Mouse (Mus musculus) forebrain, embryonic 14.5 days (tissue): ENCODE measurements around the gene Gpx4. TPM values are rescaled to one million over a fixed set of nuclear protein-coding genes. Genes with fewer than 3 reads are reported as not detected.

Experiments used
- ATAC-seq: fragments of 200-750 bp; cut with Nextera tagmentation; 2 replicates; pipeline ENCODE4 v1.8.0; 2017; ENCODE audit warnings: mild to moderate bottlenecking, moderate library complexity
- DNase-seq: peaks from one replicate; pipeline ENCODE4 v3.0.0-alpha.2; 2015; ENCODE audit warnings: low spot score
- H3K27ac ChIP-seq: fragments of 300-500 bp; sonication (generic); 2 replicates; pipeline ENCODE4 v1.5.1; 2014; ENCODE audit warnings: low read depth, mild to moderate bottlenecking, control low read depth, low read length, moderate library complexity
- H3K27me3 ChIP-seq: fragments of 300-500 bp; sonication (generic); replicated peaks from 2 replicates; pipeline ENCODE4 v1.6.1; 2014; ENCODE audit warnings: low read length, control low read depth, mixed read lengths; ENCODE audit not compliant: control insufficient read depth, insufficient read depth
- H3K36me3 ChIP-seq: fragments of 300-500 bp; sonication (generic); 2 replicates; pipeline ENCODE4 v1.6.1; 2014; ENCODE audit warnings: low read length, control low read depth; ENCODE audit not compliant: control insufficient read depth, insufficient read depth
- H3K4me1 ChIP-seq: fragments of 300-500 bp; sonication (generic); 2 replicates; pipeline ENCODE4 v1.6.1; 2014; ENCODE audit warnings: antibody characterized with exemption, low read length, control low read depth; ENCODE audit not compliant: control insufficient read depth, insufficient read depth
- H3K4me2 ChIP-seq: fragments of 300-500 bp; sonication (generic); 2 replicates; pipeline ENCODE4 v1.6.1; 2014; ENCODE audit warnings: mild to moderate bottlenecking, control low read depth, low read length
- H3K4me3 ChIP-seq: fragments of 300-500 bp; sonication (generic); 2 replicates; pipeline ENCODE4 v1.5.1; 2014; ENCODE audit warnings: low read depth, low read length, control low read depth
- H3K9ac ChIP-seq: fragments of 300-500 bp; sonication (generic); 2 replicates; pipeline ENCODE4 v1.6.1; 2014; ENCODE audit warnings: mild to moderate bottlenecking, low read length, control low read depth, moderate library complexity
- H3K9me3 ChIP-seq: fragments of 300-500 bp; sonication (generic); replicated peaks from 2 replicates; pipeline ENCODE4 v1.6.1; 2016; ENCODE audit warnings: low read length, control low read depth, mixed read lengths; ENCODE audit not compliant: control insufficient read depth
- WGBS: fragments of 180-500 bp; shearing (Covaris S2); extraction: QIAGEN DNeasy Blood & Tissue Kit; methylation state at CpG from one replicate; pipeline ENCODE4 v1.1.7; 2014; 5-methylcytosine and 5-hydroxymethylcytosine counted together
- polyA plus RNA-seq: library from polyadenylated mRNA; unstranded; fragments of >200 nt; fragmentation: Nextera tagmentation; extraction: Ambion mirVana; gene quantifications from 2 replicates; pipeline ENCODE4 v1.2.1, GENCODE M21; 2014

The Gpx4 gene
- polyA plus RNA-seq, 1 experiment from 2014 or later: 632 TPM

DNA sequence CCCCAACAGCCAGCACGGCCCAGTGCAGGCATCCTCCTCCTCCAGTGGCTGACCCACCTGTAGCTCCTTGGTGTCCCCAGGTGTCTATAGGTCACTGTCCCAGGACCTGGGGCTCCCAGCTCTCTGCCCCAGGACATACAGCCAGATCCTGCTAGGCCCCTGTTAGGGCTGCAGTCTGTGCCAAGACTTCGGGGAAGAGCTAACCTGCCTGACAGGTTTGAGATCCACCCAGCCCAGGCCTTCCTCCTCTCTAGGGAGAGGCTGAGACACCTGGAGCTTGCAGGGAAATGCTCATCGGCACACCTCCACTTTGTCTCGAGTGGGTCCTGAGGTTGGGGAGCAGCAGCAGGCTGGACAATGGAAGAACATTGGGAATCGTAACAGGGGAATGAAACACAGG is 59.0 kb downstream of the Gpx4 start:
- H3K27me3 ChIP-seq: no peaks in the 10 kb centered on the region
- no peak overlapping the region for H3K4me3 ChIP-seq
- ATAC-seq (no peak), DNase-seq (no peak)
- no peak overlapping the region for H3K27ac ChIP-seq
- H3K9ac ChIP-seq: no peak overlapping the region
- peaks cover 10% of the 10 kb centered on the region for H3K4me1 ChIP-seq
- 73% methylated on average over 5 of the region's 5 CpGs for WGBS
- H3K36me3 ChIP-seq: no peaks in the 10 kb centered on the region
- H3K9me3 ChIP-seq: no peaks in the 10 kb centered on the region
- no peak overlapping the region for H3K4me2 ChIP-seq

Other genes with a start within 250 kb of the Gpx4 start
- 0.41 and 0.51 TPM in 2 replicates for gene Misp, start 226.2 kb upstream of the Gpx4 start, polyA plus RNA-seq
- gene Ptbp1, start 192.7 kb upstream of the Gpx4 start, polyA plus RNA-seq: 98.2 and 109 TPM in 2 replicates
- gene Prtn3, start 172.7 kb upstream of the Gpx4 start, polyA plus RNA-seq: 16.9 and 17.1 TPM in 2 replicates
- 224 and 298 TPM in 2 replicates for gene Plppr3, start 172.5 kb upstream of the Gpx4 start, polyA plus RNA-seq
- gene Elane, start 160.9 kb upstream of the Gpx4 start, polyA plus RNA-seq: 0.36 TPM in 1 of 2 replicates, not detected in the other
- not detected in 2 replicates for gene Cfd, start 156.3 kb upstream of the Gpx4 start, polyA plus RNA-seq
- 40.5 and 47.6 TPM in 2 replicates for gene Med16, start 138.2 kb upstream of the Gpx4 start, polyA plus RNA-seq
- gene Gm26602, start 136.3 kb upstream of the Gpx4 start, polyA plus RNA-seq: 6.0 and 21.9 TPM in 2 replicates
- gene Kiss1r, start 130.2 kb upstream of the Gpx4 start, polyA plus RNA-seq: 1.6 and 1.8 TPM in 2 replicates
- gene R3hdm4, start 126.0 kb upstream of the Gpx4 start, polyA plus RNA-seq: 175 and 197 TPM in 2 replicates
- gene Arid3a, start 120.1 kb upstream of the Gpx4 start, polyA plus RNA-seq: 1.1 and 2.3 TPM in 2 replicates
- 96.4 and 101 TPM in 2 replicates for gene Wdr18, start 87.0 kb upstream of the Gpx4 start, polyA plus RNA-seq
- gene Grin3b, start 76.5 kb upstream of the Gpx4 start, polyA plus RNA-seq: 0.23 and 0.40 TPM in 2 replicates
- gene Tmem259, start 62.8 kb upstream of the Gpx4 start, polyA plus RNA-seq: 10.5 and 13.4 TPM in 2 replicates
- gene Cnn2, start 58.6 kb upstream of the Gpx4 start, polyA plus RNA-seq: 33.2 and 40.0 TPM in 2 replicates
- 2.1 and 3.1 TPM in 2 replicates for gene Abca7, start 50.7 kb upstream of the Gpx4 start, polyA plus RNA-seq
- gene Arhgap45, start 30.5 kb upstream of the Gpx4 start, polyA plus RNA-seq: 1.1 and 1.5 TPM in 2 replicates
- 205 and 219 TPM in 2 replicates for gene Polr2e, start 7.4 kb upstream of the Gpx4 start, polyA plus RNA-seq
- 8.1 and 11.1 TPM in 2 replicates for gene Sbno2, start 58.4 kb downstream of the Gpx4 start, polyA plus RNA-seq
- 25.5 and 27.7 TPM in 2 replicates for gene Stk11, start 68.6 kb downstream of the Gpx4 start, polyA plus RNA-seq
- gene Atp5d, start 91.5 kb downstream of the Gpx4 start, polyA plus RNA-seq: 412 and 467 TPM in 2 replicates
- 41.0 and 42.4 TPM in 2 replicates for gene Cbarp, start 93.7 kb downstream of the Gpx4 start, polyA plus RNA-seq
- gene Midn, start 101.1 kb downstream of the Gpx4 start, polyA plus RNA-seq: 67.0 and 73.6 TPM in 2 replicates
- gene Cirbp, start 118.8 kb downstream of the Gpx4 start, polyA plus RNA-seq: 239 and 266 TPM in 2 replicates
- gene 1600002K03Rik, start 125.8 kb downstream of the Gpx4 start, polyA plus RNA-seq: 7.2 and 9.0 TPM in 2 replicates
- gene Efna2, start 132.3 kb downstream of the Gpx4 start, polyA plus RNA-seq: 14.5 and 20.6 TPM in 2 replicates
- 39.6 and 42.4 TPM in 2 replicates for gene Mum1, start 179.3 kb downstream of the Gpx4 start, polyA plus RNA-seq
- gene Ndufs7, start 202.0 kb downstream of the Gpx4 start, polyA plus RNA-seq: 269 and 351 TPM in 2 replicates
- 18.7 and 21.0 TPM in 2 replicates for gene Gamt, start 213.8 kb downstream of the Gpx4 start, polyA plus RNA-seq
- 44.5 and 46.0 TPM in 2 replicates for gene Dazap1, start 214.3 kb downstream of the Gpx4 start, polyA plus RNA-seq
- 694 and 922 TPM in 2 replicates for gene Rps15, start 245.3 kb downstream of the Gpx4 start, polyA plus RNA-seq
- gene Apc2, start 248.8 kb downstream of the Gpx4 start, polyA plus RNA-seq: 154 and 213 TPM in 2 replicates